Mouse (Mus musculus) gonadal fat pad, adult 2 months (tissue): ENCODE data around the gene Lcn2. TPM values are rescaled to one million over a fixed set of nuclear protein-coding genes. Genes with fewer than 3 reads are reported as not detected.

Experiments
- DNase-seq: peaks from one replicate; pipeline ENCODE4 v3.0.0-alpha.2; 2012; ENCODE audit warnings: low read depth
- polyA plus RNA-seq: library from polyadenylated mRNA; depleted of rRNA; stranded (reverse); fragments of >200 nt; gene quantifications from 2 replicates; pipeline ENCODE4 v1.2.3, GENCODE M21; 2012; rRNA removed

The Lcn2 gene
- polyA plus RNA-seq, 1 experiment = 3,887 TPM

GRCm38 (mm10) chr2:32344056-32344455 is 44.0 kb downstream of the Lcn2 start:
- DNase-seq = no peak

GRCm38 (mm10) chr2:32343351-32343671 is 44.7 kb downstream of the Lcn2 start:
- DNase-seq = no peak

GRCm38 (mm10) chr2:32342539-32343350 is 45.3 kb downstream of the Lcn2 start:
- DNase-seq = no peak

GRCm38 (mm10) chr2:32342039-32342438 is 46.0 kb downstream of the Lcn2 start:
- no peak for DNase-seq

GRCm38 (mm10) chr2:32341634-32341939 is 46.5 kb downstream of the Lcn2 start:
- no peak for DNase-seq

- DNase-seq = no peak
Observed at GRCm38 (mm10) chr2:32340836-32341633, 47.0 kb downstream of the Lcn2 start.

DNA sequence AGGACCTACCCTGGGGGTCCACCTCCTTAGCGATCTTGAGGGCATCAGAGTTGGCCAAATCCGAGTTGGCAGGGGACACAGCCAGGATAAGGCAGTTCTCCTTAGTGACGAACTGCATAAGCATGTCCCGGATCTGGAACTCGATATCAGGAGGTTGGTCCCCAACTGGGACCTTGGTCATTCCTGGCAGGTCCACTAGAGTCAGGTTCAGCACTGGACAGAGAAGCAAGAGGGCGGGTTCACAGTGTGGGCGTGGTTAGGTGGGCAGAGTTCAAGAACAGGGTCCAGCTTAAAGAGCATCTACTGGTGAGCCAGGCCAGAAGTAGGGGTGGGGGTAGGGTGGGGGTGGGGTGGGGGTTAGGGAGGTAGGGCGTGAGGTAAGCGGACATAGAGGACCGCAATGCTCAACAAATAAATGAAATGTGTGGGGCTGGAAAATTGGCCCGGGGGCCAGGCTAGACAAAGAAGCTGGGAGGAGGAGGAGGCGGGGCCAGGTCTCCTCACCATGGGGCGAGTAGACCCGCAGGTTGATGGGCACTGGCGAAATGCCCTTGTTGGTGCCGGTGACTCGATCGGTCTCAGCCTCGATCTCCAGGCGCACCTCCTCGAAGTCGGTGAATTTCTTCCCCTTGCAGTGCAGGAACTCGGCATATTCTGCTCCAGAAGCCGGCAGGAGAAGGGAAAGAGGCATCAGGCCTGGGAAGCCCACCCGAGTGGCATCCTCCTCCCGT is 48.0 kb downstream of the Lcn2 start:
- no peak for DNase-seq

DNA sequence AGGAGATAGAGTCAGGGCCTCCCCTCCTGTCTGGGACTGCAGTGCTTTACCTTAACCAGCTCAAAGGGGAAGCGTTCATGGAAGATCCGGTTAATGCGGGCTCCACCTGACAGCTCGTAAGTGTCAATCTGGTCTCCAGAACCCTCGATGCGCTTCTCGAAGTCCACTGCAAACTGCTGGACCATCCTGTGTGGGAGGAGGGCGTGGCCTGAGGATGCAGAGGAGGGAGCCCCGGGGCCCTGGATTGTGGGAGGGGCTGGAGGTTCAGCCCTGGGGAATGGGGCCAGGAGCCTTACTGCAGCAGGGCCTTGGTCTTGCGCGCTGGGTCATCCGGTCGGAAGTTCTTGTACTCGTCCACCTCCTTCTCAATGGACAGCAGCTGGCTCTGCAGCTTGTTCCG is 52.2 kb downstream of the Lcn2 start:
- DNase-seq = no peak

Other genes starting within 250 kb of the Lcn2 start
- gene Prrc2b, start 237.2 kb downstream of the Lcn2 start, polyA plus RNA-seq = 42.7 and 62.1 TPM in 2 replicates
- gene Pomt1, start 151.7 kb downstream of the Lcn2 start, polyA plus RNA-seq = 27.7 and 29.2 TPM in 2 replicates
- gene Uck1, start 128.1 kb downstream of the Lcn2 start, polyA plus RNA-seq = 118 and 134 TPM in 2 replicates
- gene Golga2, start 100.9 kb downstream of the Lcn2 start, polyA plus RNA-seq = 43.1 and 46.2 TPM in 2 replicates
- gene Swi5, start 100.2 kb downstream of the Lcn2 start, polyA plus RNA-seq = 293 and 333 TPM in 2 replicates
- 150 and 154 TPM in 2 replicates for gene Ciz1, start 35.9 kb downstream of the Lcn2 start, polyA plus RNA-seq
- 19.7 and 25.0 TPM in 2 replicates for gene Dnm1, start 34.9 kb downstream of the Lcn2 start, polyA plus RNA-seq
- gene 1110008P14Rik, start 6.3 kb downstream of the Lcn2 start, polyA plus RNA-seq = 470 and 500 TPM in 2 replicates
- gene Ptges2, start 7.6 kb upstream of the Lcn2 start, polyA plus RNA-seq = 50.0 and 51.6 TPM in 2 replicates
- gene Naif1, start 62.2 kb upstream of the Lcn2 start, polyA plus RNA-seq = 5.2 and 5.3 TPM in 2 replicates
- 29.4 and 39.5 TPM in 2 replicates for gene Slc25a25, start 63.2 kb upstream of the Lcn2 start, polyA plus RNA-seq
- 23.8 and 31.3 TPM in 2 replicates for gene Fam102a, start 147.1 kb upstream of the Lcn2 start, polyA plus RNA-seq
- gene Dpm2, start 182.6 kb upstream of the Lcn2 start, polyA plus RNA-seq = 138 and 191 TPM in 2 replicates
- 0.11 and 0.24 TPM in 2 replicates for gene Pip5kl1, start 186.5 kb upstream of the Lcn2 start, polyA plus RNA-seq
- not detected in 2 replicates for gene 9430097D07Rik, start 187.4 kb upstream of the Lcn2 start, polyA plus RNA-seq
- gene St6galnac4, start 198.8 kb upstream of the Lcn2 start, polyA plus RNA-seq = 40.7 and 48.2 TPM in 2 replicates
- 44.6 and 46.1 TPM in 2 replicates for gene St6galnac6, start 211.5 kb upstream of the Lcn2 start, polyA plus RNA-seq
- gene Ak1, start 233.5 kb upstream of the Lcn2 start, polyA plus RNA-seq = 25.9 and 35.2 TPM in 2 replicates